Mouse (Mus musculus) stomach, embryonic 14.5 days (tissue): ENCODE measurements around the gene Actr3. TPM values are rescaled to one million over a fixed set of nuclear protein-coding genes. Genes with fewer than 3 reads are reported as not detected.
A peak's percentile ranks its signal among the peaks of the same experiment; 100 is the strongest.

Source experiments
- ATAC-seq: fragments of 200-750 bp; cut with Nextera tagmentation; 2 replicates; pipeline ENCODE4 v1.8.0; 2017; ENCODE audit warnings: low read depth, moderate TSS enrichment; ENCODE audit not compliant: insufficient number of reproducible peaks, insufficient read depth, low FRiP score
- H3K27ac ChIP-seq: fragments of 300-500 bp; sonication (generic); 2 replicates; pipeline ENCODE4 v1.5.1; 2014; ENCODE audit warnings: mild to moderate bottlenecking, low read length, moderate library complexity, mixed read lengths
- H3K27me3 ChIP-seq: fragments of 300-500 bp; sonication (generic); 2 replicates; pipeline ENCODE4 v1.6.1; 2014; ENCODE audit warnings: low read length, control low read depth, mixed read lengths; ENCODE audit not compliant: control insufficient read depth, insufficient read depth
- H3K36me3 ChIP-seq: fragments of 300-500 bp; sonication (generic); 2 replicates; pipeline ENCODE4 v1.6.1; 2014; ENCODE audit warnings: mild to moderate bottlenecking, control low read depth, low read length, moderate library complexity, mixed read lengths; ENCODE audit not compliant: control insufficient read depth, insufficient read depth
- H3K4me1 ChIP-seq: fragments of 300-500 bp; sonication (generic); 2 replicates; pipeline ENCODE4 v1.6.1; 2014; ENCODE audit warnings: low read length, control low read depth, mixed read lengths; ENCODE audit not compliant: control insufficient read depth, insufficient read depth
- H3K4me2 ChIP-seq: fragments of 300-500 bp; sonication (generic); replicated peaks from 2 replicates; pipeline ENCODE4 v1.6.1; 2014; ENCODE audit warnings: low read depth, low read length, control low read depth
- H3K4me3 ChIP-seq: fragments of 300-500 bp; sonication (generic); 2 replicates; pipeline ENCODE4 v1.5.1; 2014; ENCODE audit warnings: low read depth, low read length, control low read depth
- H3K9ac ChIP-seq: fragments of 300-500 bp; sonication (generic); replicated peaks from 2 replicates; pipeline ENCODE4 v1.6.1; 2014; ENCODE audit warnings: low read depth, mild to moderate bottlenecking, control low read depth, low read length, moderate library complexity, mixed read lengths
- H3K9me3 ChIP-seq: fragments of 300-500 bp; sonication (generic); 2 replicates; pipeline ENCODE4 v1.6.1; 2016; ENCODE audit warnings: low read depth, low read length, control low read depth; ENCODE audit not compliant: control insufficient read depth
- WGBS: fragments of 180-500 bp; shearing (Covaris S2); extraction: QIAGEN DNeasy Blood & Tissue Kit; methylation state at CpG from one replicate; pipeline ENCODE4 v1.1.7; 2014; 5-methylcytosine and 5-hydroxymethylcytosine counted together
- polyA plus RNA-seq: library from polyadenylated mRNA; unstranded; fragments of >200 nt; fragmentation: Nextera tagmentation; extraction: Ambion mirVana; gene quantifications from 2 replicates; pipeline ENCODE4 v1.2.1, GENCODE M21; 2014

The Actr3 gene
- polyA plus RNA-seq, 1 experiment from 2014 or later = 341 TPM

- ATAC-seq = peak; percentile 46; the same call in 1 of the 2 replicates
- Histone ChIP-seq H3K4me3 (no peak overlapping the region), H3K4me1 (no peaks in the 10 kb centered on the region), H3K4me2 (no peak overlapping the region), H3K9me3 (no peaks in the 10 kb centered on the region), H3K36me3 (no peaks in the 10 kb centered on the region), H3K9ac (no peak overlapping the region), H3K27ac (no peak overlapping the region), H3K27me3 (no peaks in the 10 kb centered on the region)
- WGBS = 27% methylated on average over 6 of the region's 6 CpGs
Measured at GRCm38 (mm10) chr1:125370779-125371178, 64.7 kb downstream of the Actr3 start.

GRCm38 (mm10) chr1:125365576-125365975 lies 70.0 kb downstream of the Actr3 start:
- no peaks in the 10 kb centered on the region for H3K27me3 ChIP-seq
- 86% methylated on average over 4 of the region's 4 CpGs for WGBS
- no peak overlapping the region for H3K4me3 ChIP-seq
- ATAC-seq = no peak
- H3K9ac ChIP-seq = no peak overlapping the region
- H3K27ac ChIP-seq = no peak overlapping the region
- no peaks in the 10 kb centered on the region for H3K36me3 ChIP-seq
- H3K9me3 ChIP-seq = no peaks in the 10 kb centered on the region
- no peak overlapping the region for H3K4me2 ChIP-seq
- H3K4me1 ChIP-seq = no peaks in the 10 kb centered on the region

GRCm38 (mm10) chr1:125351416-125352037 lies 84.0 kb downstream of the Actr3 start:
- no peak for ATAC-seq
- H3K9me3 ChIP-seq = no peaks in the 10 kb centered on the region; the same call in 1 of the 2 replicates
- no peaks in the 10 kb centered on the region for H3K27me3 ChIP-seq
- no peaks in the 10 kb centered on the region for H3K36me3 ChIP-seq
- H3K9ac ChIP-seq = no peak overlapping the region
- H3K4me3 ChIP-seq = no peak overlapping the region
- 92% methylated on average over 4 of the region's 4 CpGs for WGBS
- H3K4me1 ChIP-seq = no peaks in the 10 kb centered on the region
- H3K4me2 ChIP-seq = no peak overlapping the region
- H3K27ac ChIP-seq = no peak overlapping the region

DNA sequence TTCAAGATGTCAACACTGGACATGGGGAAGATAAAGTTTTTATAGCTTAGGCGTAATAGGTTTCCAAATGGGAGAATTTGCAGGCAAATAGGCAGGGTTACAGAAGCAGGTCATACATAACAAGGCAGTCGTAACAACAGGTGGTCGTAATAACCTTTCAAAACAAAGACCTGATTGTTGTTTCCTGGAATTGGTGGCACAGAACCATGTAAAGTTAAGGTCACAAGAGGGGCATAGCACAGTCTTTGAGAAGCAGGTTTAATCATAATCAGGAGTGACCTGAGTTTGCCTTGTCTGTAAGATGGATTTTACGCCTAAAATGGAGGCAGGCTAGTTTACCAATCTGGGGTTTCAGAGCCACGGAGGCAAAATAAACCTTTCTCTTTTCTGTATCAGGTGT lies 84.7 kb downstream of the Actr3 start:
- Histone ChIP-seq H3K27ac (no peak overlapping the region), H3K36me3 (no peaks in the 10 kb centered on the region), H3K27me3 (no peaks in the 10 kb centered on the region), H3K9ac (no peak overlapping the region), H3K4me1 (no peaks in the 10 kb centered on the region), H3K9me3 (no peaks in the 10 kb centered on the region; the same call in 1 of the 2 replicates), H3K4me3 (no peak overlapping the region), H3K4me2 (no peak overlapping the region)
- no peak for ATAC-seq
- 87% methylated on average over 5 of the region's 5 CpGs for WGBS

DNA sequence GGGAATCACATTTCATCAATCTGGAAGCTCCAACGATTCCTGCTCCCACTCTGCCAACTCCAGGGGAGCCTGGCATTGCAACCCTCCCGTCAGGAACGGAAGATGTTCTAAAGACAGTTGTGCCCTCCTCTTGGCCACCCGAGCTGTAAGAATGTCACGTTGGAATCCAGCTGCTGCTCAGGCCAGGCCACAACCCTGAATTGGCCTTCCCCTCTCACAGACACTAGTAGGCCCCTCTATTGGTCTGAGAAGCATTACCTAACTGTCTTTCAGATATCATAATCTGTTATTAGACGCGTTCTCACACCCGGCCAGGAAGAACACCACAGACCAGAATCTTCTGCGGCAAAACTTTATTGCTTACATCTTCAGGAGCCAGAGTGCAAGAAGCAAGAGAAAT lies 89.7 kb downstream of the Actr3 start:
- no peaks in the 10 kb centered on the region for H3K4me1 ChIP-seq
- no peak for ATAC-seq
- no peaks in the 10 kb centered on the region for H3K27me3 ChIP-seq
- no peak overlapping the region for H3K4me3 ChIP-seq
- H3K9me3 ChIP-seq = no peaks in the 10 kb centered on the region; the same call in 1 of the 2 replicates
- H3K27ac ChIP-seq = no peak overlapping the region
- H3K36me3 ChIP-seq = no peaks in the 10 kb centered on the region
- H3K9ac ChIP-seq = no peak overlapping the region
- 94% methylated on average over 9 of the region's 9 CpGs for WGBS
- H3K4me2 ChIP-seq = no peak overlapping the region

GRCm38 (mm10) chr1:125345448-125345847 lies 90.1 kb downstream of the Actr3 start:
- Histone ChIP-seq H3K4me3 (no peak overlapping the region), H3K4me2 (no peak overlapping the region), H3K4me1 (no peaks in the 10 kb centered on the region), H3K36me3 (no peaks in the 10 kb centered on the region), H3K9ac (no peak overlapping the region), H3K27ac (no peak overlapping the region), H3K9me3 (no peaks in the 10 kb centered on the region; the same call in 1 of the 2 replicates), H3K27me3 (no peaks in the 10 kb centered on the region)
- ATAC-seq = no peak
- 91% methylated on average over 6 of the region's 6 CpGs for WGBS

DNA sequence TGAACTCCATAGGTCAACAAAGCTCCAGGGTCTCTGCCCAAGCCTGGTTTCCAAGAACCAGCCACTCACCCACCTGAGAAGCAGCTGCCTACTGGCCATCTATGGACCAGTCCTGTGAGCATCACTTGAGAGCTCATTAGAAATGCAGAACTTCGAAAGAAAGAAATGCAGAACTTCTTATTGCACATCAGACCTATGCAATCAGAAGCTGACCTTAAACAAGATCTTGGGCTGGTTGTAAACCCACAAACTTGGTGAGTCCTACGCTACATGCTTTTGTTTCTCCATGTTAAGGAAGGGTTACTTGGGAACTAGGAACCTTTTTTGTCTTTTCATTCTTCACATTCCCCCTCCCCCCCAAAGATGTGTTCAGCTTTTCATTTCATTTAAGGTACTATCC lies 92.4 kb downstream of the Actr3 start:
- Histone ChIP-seq H3K27ac (no peak overlapping the region), H3K9ac (no peak overlapping the region), H3K4me1 (no peaks in the 10 kb centered on the region), H3K4me2 (no peak overlapping the region), H3K9me3 (no peaks in the 10 kb centered on the region), H3K27me3 (no peaks in the 10 kb centered on the region), H3K36me3 (no peaks in the 10 kb centered on the region), H3K4me3 (no peak overlapping the region)
- WGBS = 84% methylated on average over 2 of the region's 2 CpGs
- no peak for ATAC-seq
